Mouse (Mus musculus) C2C12 (cell line): ENCODE data around the gene Klhl26.

Source experiments
- CEBPB ChIP-seq: IDR thresholded peaks from one replicate; pipeline ENCODE4 v1.6.1; 2011; ENCODE audit warnings: low read depth, mild to moderate bottlenecking, control low read depth, moderate library complexity
- CTCF ChIP-seq: IDR thresholded peaks from one replicate; pipeline ENCODE4 v1.5.1; 2011; ENCODE audit not compliant: control insufficient read depth, insufficient read depth, insufficient read length
- MAX ChIP-seq: IDR thresholded peaks from one replicate; pipeline ENCODE4 v1.6.1; 2011; ENCODE audit warnings: mild to moderate bottlenecking, control low read depth
- MYOD1 ChIP-seq: IDR thresholded peaks from one replicate; pipeline ENCODE4 v1.6.1; 2011; ENCODE audit warnings: low read depth; ENCODE audit not compliant: control insufficient read depth, insufficient read length
- MYOG ChIP-seq: IDR thresholded peaks from one replicate; pipeline ENCODE4 v1.6.1; 2011; ENCODE audit not compliant: control insufficient read depth, insufficient read length; ENCODE audit errors: extremely low read depth
- USF1 ChIP-seq: IDR thresholded peaks from one replicate; pipeline ENCODE4 v1.6.1; 2011; ENCODE audit warnings: low read depth, mild to moderate bottlenecking, control low read depth, moderate library complexity

- TF ChIP-seq CTCF (no peak), CEBPB (no peak), USF1 (no peak), MAX (no peak), MYOG (no peak), MYOD1 (no peak)
Measured at GRCm38 (mm10) chr8:70471856-70472255, 4.9 kb downstream of the Klhl26 start.
